Mouse (Mus musculus) stomach, embryonic 15.5 days (tissue): Measurements from ENCODE around the gene Gtf3c5. TPM values are rescaled to one million over a fixed set of nuclear protein-coding genes. Genes with fewer than 3 reads are reported as not detected.

Experiments used
- ATAC-seq: fragments of 200-750 bp; cut with Nextera tagmentation; 2 replicates; pipeline ENCODE4 v1.8.0; 2017; ENCODE audit warnings: low read depth, moderate number of reproducible peaks, moderate TSS enrichment; ENCODE audit not compliant: insufficient read depth, low FRiP score
- H3K27ac ChIP-seq: fragments of 300-500 bp; sonication (generic); 2 replicates; pipeline ENCODE4 v1.5.1; 2015; ENCODE audit warnings: mild to moderate bottlenecking, inconsistent platforms
- H3K27me3 ChIP-seq: fragments of 300-500 bp; sonication (generic); replicated peaks from 2 replicates; pipeline ENCODE4 v1.6.1; 2015; ENCODE audit warnings: inconsistent platforms
- H3K36me3 ChIP-seq: fragments of 300-500 bp; sonication (generic); 2 replicates; pipeline ENCODE4 v1.6.1; 2015; ENCODE audit warnings: inconsistent platforms
- H3K4me1 ChIP-seq: fragments of 300-500 bp; sonication (generic); 2 replicates; pipeline ENCODE4 v1.6.1; 2015; ENCODE audit warnings: inconsistent platforms
- H3K4me2 ChIP-seq: fragments of 300-500 bp; sonication (generic); 2 replicates; pipeline ENCODE4 v1.6.1; 2015; ENCODE audit warnings: mild to moderate bottlenecking, inconsistent platforms
- H3K4me3 ChIP-seq: fragments of 300-500 bp; sonication (generic); replicated peaks from 2 replicates; pipeline ENCODE4 v1.5.1; 2015; ENCODE audit warnings: inconsistent platforms
- H3K9ac ChIP-seq: fragments of 300-500 bp; sonication (generic); 2 replicates; pipeline ENCODE4 v1.6.1; 2015; ENCODE audit warnings: inconsistent platforms
- H3K9me3 ChIP-seq: fragments of 300-500 bp; sonication (generic); 2 replicates; pipeline ENCODE4 v1.6.1; 2016; ENCODE audit warnings: inconsistent platforms
- WGBS: fragments of 180-500 bp; shearing (Covaris S2); methylation state at CpG from one replicate; pipeline ENCODE4 v1.1.7; 2015; 5-methylcytosine and 5-hydroxymethylcytosine counted together
- polyA plus RNA-seq: library from polyadenylated mRNA; unstranded; fragments of >200 nt; fragmentation: Nextera tagmentation; extraction: Ambion mirVana; gene quantifications from 2 replicates; pipeline ENCODE4 v1.2.1, GENCODE M21; 2015

The Gtf3c5 gene
- polyA plus RNA-seq = 33.6 and 41.8 TPM in 2 replicates

DNA sequence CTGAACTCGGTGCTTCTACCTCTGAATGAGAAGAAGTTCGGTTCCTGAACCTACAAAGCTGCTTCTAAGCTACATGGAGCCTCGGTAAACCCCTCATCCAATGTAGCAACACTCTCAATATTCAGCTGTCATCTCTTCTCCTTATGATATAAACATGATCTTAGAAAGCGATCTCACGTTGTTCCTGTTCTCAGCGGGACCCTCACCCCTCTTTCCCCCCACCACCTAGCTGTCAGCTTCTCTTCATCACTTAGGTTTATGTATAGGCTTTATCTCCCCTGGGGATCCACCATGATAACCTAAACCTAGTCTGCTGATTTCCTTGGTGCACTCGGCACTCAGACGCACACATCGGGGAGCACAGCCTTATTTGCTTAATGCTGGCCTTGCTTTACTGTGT, at the start of gene Gtf3c5:
Gene Gtf3c5 (minus strand): TSS at position 101 of the 400 bp plus-strand sequence.
- Histone ChIP-seq H3K4me1 (peaks cover 10% of the 10 kb centered on the region; the same call in 1 of the 2 replicates), H3K36me3 (peaks cover 4% of the 10 kb centered on the region; the same call in 1 of the 2 replicates), H3K4me2 (peak within 1 kb of the TSS; percentile 72), H3K9ac (peak within 1 kb of the TSS; percentile 40), H3K27ac (peak within 1 kb of the TSS; percentile 91), H3K4me3 (peak within 1 kb of the TSS; percentile 78), H3K27me3 (no peaks in the 10 kb centered on the region), H3K9me3 (no peaks in the 10 kb centered on the region)
- ATAC-seq = no peak
- WGBS = 78% methylated on average over 9 of the region's 9 CpGs

DNA sequence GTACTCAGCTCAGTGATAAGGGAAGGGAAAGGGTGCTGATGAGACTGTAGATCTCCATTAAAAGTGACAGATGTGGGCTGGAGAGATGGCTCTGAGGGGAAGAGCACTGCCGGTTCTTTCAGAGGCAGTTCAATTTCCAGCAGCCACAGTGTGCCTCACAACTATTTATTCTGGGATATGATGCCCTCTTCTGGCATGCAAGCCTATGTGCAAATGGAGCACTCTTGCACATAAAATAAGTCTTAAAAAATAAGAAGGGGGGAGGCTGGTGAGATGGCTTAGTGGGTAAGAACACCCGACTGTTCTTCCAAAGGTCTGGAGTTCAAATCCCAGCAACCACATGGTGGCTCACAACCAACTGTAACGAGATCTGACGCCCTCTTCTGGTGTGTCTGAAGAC, 49.6 kb upstream of the Gtf3c5 start:
- Histone ChIP-seq H3K27me3 (no peaks in the 10 kb centered on the region), H3K27ac (no peak overlapping the region), H3K36me3 (no peaks in the 10 kb centered on the region), H3K9me3 (no peaks in the 10 kb centered on the region), H3K4me3 (no peak overlapping the region), H3K4me1 (peaks cover 3% of the 10 kb centered on the region; the same call in 1 of the 2 replicates), H3K9ac (no peak overlapping the region), H3K4me2 (no peak overlapping the region)
- 41% methylated on average over 4 of the region's 4 CpGs for WGBS
- no peak for ATAC-seq

DNA sequence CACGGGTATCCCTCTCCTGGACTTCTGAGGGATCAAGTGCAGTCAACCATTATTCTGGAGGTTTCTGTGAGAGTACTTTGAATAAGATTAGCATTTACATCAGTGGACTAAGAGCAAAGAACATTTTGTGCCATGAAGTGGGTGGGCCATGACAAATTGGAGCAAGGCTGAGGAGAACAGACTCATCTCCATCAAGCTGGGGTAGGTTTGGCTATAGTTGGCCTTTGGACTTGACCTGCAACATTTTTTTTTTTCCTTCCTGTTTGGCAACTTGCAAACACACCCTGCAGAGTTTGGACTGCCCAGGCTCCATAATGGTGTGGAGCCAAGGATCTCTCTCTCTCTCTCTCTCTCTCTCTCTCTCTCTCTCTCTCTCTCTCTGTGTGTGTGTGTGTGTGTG, 49.1 kb upstream of the Gtf3c5 start:
- H3K27ac ChIP-seq = no peak overlapping the region
- no peak for ATAC-seq
- WGBS = 71% methylated on average over 1 of the region's 1 CpGs

DNA sequence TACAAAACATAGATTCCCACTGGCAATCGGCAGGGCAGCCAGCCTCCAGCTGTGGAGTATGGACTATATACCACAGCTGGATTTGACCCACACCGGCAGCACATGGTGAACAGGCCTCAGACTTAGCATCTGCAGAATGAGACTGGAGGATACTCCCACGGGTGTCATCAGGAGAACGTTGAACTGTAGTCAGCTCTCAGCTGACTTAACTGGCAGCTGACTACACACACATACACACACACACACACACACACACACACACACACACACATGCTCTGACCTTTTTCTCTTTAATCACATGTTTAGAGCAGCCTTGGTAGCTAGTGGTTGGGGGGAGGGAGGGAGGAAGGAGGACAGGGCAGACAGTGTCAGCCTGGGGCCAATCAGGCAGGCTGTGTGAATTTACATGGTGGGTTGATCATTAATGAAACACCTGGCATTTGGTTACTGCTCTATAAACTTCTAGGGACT, 46.4 kb upstream of the Gtf3c5 start:
- Histone ChIP-seq H3K36me3 (no peaks in the 10 kb centered on the region), H3K27me3 (no peaks in the 10 kb centered on the region), H3K4me1 (peaks cover 3% of the 10 kb centered on the region; the same call in 1 of the 2 replicates), H3K4me3 (no peak overlapping the region), H3K9ac (no peak overlapping the region), H3K27ac (peak overlapping the region; percentile 9; the same call in 1 of the 2 replicates), H3K4me2 (no peak overlapping the region), H3K9me3 (no peaks in the 10 kb centered on the region)
- WGBS = 34% methylated on average over 4 of the region's 4 CpGs
- ATAC-seq = peak; percentile 92

More for the DNA sequence above, 49.1 kb upstream of the Gtf3c5 start:
- no peak overlapping the region for H3K4me3 ChIP-seq
- H3K4me1 ChIP-seq = peaks cover 3% of the 10 kb centered on the region; the same call in 1 of the 2 replicates
- H3K27me3 ChIP-seq = no peaks in the 10 kb centered on the region
- no peak overlapping the region for H3K9ac ChIP-seq
- H3K9me3 ChIP-seq = no peaks in the 10 kb centered on the region
- no peak overlapping the region for H3K4me2 ChIP-seq
- no peaks in the 10 kb centered on the region for H3K36me3 ChIP-seq

DNA sequence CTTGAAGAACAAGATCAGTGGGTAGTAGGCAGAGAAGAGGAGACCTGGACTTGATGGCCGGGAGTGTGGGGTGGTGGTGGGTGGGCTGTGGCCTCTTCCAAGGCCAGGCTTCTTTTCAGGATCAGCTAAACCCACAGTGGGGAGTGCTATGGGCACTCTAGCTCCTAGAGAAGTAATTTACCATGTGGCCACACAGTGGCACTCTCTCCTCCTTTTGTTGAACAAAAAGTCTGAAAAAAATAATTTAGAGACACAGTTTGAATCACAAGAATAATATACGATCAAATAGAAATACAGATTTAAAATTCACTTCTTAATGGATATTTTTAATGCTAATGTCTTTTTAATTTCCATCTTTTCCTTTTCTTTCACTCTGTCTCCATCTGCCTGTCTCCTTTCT, 44.5 kb upstream of the Gtf3c5 start:
- Histone ChIP-seq H3K4me1 (peaks cover 3% of the 10 kb centered on the region; the same call in 1 of the 2 replicates), H3K4me2 (no peak overlapping the region), H3K36me3 (no peaks in the 10 kb centered on the region), H3K27ac (no peak overlapping the region), H3K4me3 (no peak overlapping the region), H3K27me3 (no peaks in the 10 kb centered on the region), H3K9ac (no peak overlapping the region), H3K9me3 (no peaks in the 10 kb centered on the region)
- 55% methylated on average over 2 of the region's 2 CpGs for WGBS
- no peak for ATAC-seq

DNA sequence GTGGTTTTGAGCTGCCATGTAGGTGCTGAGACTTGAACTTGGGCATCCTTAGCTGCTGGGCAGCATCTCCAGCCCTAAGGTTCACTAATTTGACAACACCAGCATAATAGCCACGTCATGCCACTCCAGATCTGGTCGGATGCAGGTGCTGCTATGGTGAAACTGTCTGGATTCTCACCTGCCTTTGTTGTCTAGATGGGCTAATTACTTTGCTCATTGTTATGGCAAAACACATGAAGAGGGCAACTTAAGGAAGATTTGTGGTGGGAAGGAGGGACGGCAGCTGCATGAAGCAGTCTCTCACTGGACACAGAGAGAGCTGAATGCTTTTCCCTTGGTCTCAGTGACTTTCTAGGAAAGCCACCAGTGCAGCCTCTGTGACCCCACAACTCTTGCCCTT, 42.5 kb upstream of the Gtf3c5 start:
- Histone ChIP-seq H3K9ac (no peak overlapping the region), H3K4me3 (no peak overlapping the region), H3K27ac (no peak overlapping the region), H3K4me1 (peaks cover 7% of the 10 kb centered on the region; the same call in 1 of the 2 replicates), H3K4me2 (no peak overlapping the region), H3K27me3 (peaks cover 3% of the 10 kb centered on the region; the same call in 1 of the 2 replicates), H3K9me3 (no peaks in the 10 kb centered on the region), H3K36me3 (no peaks in the 10 kb centered on the region)
- ATAC-seq = no peak
- 80% methylated on average over 3 of the region's 3 CpGs for WGBS

DNA sequence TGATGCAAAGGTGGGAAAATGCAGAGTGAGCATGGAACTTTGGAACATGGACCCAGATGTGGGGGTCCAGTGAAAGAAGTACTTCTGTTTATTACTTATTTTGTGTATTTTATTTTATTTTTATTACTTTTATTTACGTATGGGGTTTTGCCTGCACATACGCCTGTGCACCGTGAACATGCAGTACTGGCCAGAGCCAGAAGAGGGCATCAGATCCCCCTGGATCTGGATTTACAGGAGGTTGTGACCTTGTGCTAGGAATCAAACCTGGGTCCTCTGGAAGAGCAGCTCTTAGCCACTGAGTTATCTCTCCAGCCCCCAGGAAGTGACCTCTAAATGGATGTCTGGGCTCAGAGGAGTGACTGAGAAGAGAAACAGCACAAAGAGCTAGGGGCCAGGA, 41.3 kb upstream of the Gtf3c5 start:
- Histone ChIP-seq H3K9me3 (no peaks in the 10 kb centered on the region), H3K4me3 (no peak overlapping the region), H3K27me3 (peaks cover 8% of the 10 kb centered on the region; the same call in 1 of the 2 replicates), H3K4me2 (no peak overlapping the region), H3K9ac (no peak overlapping the region), H3K36me3 (no peaks in the 10 kb centered on the region), H3K4me1 (0 out of 2 replicates have a peak, but pooled peaks cover 4% of the 10 kb centered on the region), H3K27ac (no peak overlapping the region)
- ATAC-seq = no peak
- WGBS = 88% methylated on average over 3 of the region's 3 CpGs

DNA sequence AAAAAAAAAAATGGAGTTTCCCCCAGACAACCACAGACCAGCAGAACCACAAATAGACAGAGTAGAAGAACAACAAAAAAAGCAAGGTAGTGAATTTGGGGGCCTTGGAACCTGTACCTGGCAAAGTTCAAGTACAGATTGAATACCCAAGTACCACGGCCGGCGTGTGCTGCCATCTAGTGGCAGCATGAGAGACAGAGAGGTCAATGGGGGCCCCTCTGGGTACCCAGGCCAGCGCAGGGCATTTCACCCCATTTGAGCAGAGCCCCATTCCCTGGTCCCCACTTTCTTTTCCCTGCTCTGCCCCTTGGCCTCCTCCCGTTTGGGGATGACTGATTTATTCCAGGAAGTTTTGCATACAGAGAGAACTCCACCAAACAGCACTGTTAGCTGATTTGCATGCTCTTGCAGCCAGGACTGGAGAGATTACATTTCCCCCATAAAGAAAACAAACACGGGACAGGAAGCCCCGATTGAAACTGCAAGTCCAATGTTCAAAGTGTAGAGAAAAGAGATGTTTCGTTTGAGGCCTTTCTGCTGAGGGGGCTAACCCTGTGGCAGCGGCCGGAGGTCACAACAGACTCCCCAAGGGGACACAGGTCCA, 39.1 kb upstream of the Gtf3c5 start:
- WGBS = 24% methylated on average over 10 of the region's 10 CpGs
- no peak overlapping the region for H3K4me2 ChIP-seq

DNA sequence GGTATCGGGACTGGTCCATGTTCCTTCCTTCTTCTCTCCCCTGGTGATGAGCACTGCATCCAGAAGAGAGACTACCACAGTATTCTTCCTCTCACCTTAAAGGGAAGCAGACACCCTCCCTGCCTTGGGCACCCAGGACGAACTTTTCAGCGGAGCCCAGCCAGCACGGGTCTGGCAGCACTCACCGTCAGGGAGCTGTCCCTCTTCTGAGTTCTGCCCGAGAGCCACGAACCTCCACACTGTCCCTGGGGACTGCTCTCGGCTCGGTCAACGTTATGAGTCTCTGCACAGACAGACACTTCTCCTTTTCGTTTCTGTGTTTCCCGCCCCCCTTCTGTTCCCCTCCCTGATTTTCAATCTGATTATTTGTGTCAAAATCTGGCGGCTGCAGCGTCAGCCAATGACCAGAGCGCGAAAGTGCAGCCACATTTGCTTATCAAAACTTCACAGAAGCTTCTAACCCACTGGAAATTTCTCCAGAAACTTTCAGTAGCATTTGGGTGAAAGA, 38.2 kb upstream of the Gtf3c5 start, which contains the start of gene Gfi1b:
Gene Gfi1b (minus strand): TSS at position 319 of the 508 bp plus-strand sequence.
- H3K4me2 ChIP-seq = 0 out of 2 replicates have a peak within 1 kb of the TSS, but pooled peaks have one; percentile 5
- H3K4me3 ChIP-seq = peak within 1 kb of the TSS; percentile 17; the same call in 1 of the 2 replicates

More for the DNA sequence above, 39.1 kb upstream of the Gtf3c5 start:
- H3K27me3 ChIP-seq = peaks cover 8% of the 10 kb centered on the region; the same call in 1 of the 2 replicates
- H3K9me3 ChIP-seq = no peaks in the 10 kb centered on the region
- no peak overlapping the region for H3K27ac ChIP-seq
- H3K9ac ChIP-seq = no peak overlapping the region
- no peak overlapping the region for H3K4me3 ChIP-seq
- 0 out of 2 replicates have a peak, but pooled peaks cover 4% of the 10 kb centered on the region for H3K4me1 ChIP-seq
- ATAC-seq = no peak
- no peaks in the 10 kb centered on the region for H3K36me3 ChIP-seq

DNA sequence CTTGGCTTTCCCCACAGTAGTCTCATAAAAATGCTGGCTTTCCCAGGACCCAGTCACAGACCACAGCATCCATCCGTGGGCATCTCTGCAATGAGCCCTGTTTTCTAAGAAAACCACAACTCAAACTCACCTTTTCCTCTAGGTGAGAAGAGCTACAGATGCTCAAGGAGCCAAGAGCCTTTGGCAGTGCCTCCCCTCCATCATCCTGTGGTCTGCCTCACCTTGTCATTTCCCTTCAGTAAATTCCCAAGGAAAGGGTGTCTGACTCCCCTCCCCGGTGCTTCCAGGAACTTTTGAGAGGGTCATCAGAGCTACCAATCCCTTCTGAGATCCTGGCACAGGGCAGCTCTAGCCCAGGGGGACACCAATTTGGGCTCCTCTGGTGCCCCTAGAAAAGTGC, 37.6 kb upstream of the Gtf3c5 start:
- no peak for ATAC-seq
- Histone ChIP-seq H3K9ac (no peak overlapping the region), H3K36me3 (no peaks in the 10 kb centered on the region), H3K4me3 (0 out of 2 replicates have a peak overlapping the region, but pooled peaks have one; percentile 12), H3K4me1 (0 out of 2 replicates have a peak, but pooled peaks cover 4% of the 10 kb centered on the region), H3K4me2 (no peak overlapping the region), H3K9me3 (no peaks in the 10 kb centered on the region), H3K27me3 (peaks cover 8% of the 10 kb centered on the region; the same call in 1 of the 2 replicates), H3K27ac (no peak overlapping the region)
- 28% methylated on average over 2 of the region's 2 CpGs for WGBS

More for the DNA sequence above, 38.2 kb upstream of the Gtf3c5 start, which contains the start of gene Gfi1b:
- peaks cover 8% of the 10 kb centered on the region; the same call in 1 of the 2 replicates for H3K27me3 ChIP-seq
- H3K27ac ChIP-seq = no peak within 1 kb of the TSS
- H3K9ac ChIP-seq = no peak within 1 kb of the TSS
- 8% methylated on average over 16 of the region's 16 CpGs for WGBS
- no peaks in the 10 kb centered on the region for H3K9me3 ChIP-seq
- no peaks in the 10 kb centered on the region for H3K36me3 ChIP-seq
- no peak for ATAC-seq
- H3K4me1 ChIP-seq = 0 out of 2 replicates have a peak, but pooled peaks cover 4% of the 10 kb centered on the region

DNA sequence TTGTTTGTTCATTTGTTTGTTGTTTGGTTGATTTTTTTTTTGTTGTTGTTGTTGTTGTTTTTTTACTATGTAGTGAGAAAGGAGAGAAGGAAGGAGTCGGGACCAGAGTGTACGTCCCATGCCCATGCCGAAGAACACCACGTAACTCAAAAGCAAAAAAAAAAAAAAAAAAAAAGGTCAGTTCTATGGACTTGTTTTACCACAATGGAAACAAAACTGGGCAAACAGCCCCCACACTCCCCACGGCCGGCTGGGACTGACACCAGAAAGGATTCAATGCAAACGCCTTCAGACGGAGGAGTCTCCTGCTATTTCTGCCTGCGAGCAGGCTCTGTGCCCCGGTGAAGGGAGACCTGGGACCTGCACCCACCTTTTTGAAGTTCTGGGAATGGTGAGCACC, 37.0 kb upstream of the Gtf3c5 start:
- ATAC-seq = no peak
- Histone ChIP-seq H3K9ac (no peak overlapping the region), H3K4me3 (peak overlapping the region; percentile 6; the same call in 1 of the 2 replicates), H3K4me1 (0 out of 2 replicates have a peak, but pooled peaks cover 4% of the 10 kb centered on the region), H3K36me3 (no peaks in the 10 kb centered on the region), H3K27ac (no peak overlapping the region), H3K27me3 (peaks cover 8% of the 10 kb centered on the region; the same call in 1 of the 2 replicates), H3K4me2 (no peak overlapping the region), H3K9me3 (no peaks in the 10 kb centered on the region)
- WGBS = 57% methylated on average over 10 of the region's 10 CpGs

DNA sequence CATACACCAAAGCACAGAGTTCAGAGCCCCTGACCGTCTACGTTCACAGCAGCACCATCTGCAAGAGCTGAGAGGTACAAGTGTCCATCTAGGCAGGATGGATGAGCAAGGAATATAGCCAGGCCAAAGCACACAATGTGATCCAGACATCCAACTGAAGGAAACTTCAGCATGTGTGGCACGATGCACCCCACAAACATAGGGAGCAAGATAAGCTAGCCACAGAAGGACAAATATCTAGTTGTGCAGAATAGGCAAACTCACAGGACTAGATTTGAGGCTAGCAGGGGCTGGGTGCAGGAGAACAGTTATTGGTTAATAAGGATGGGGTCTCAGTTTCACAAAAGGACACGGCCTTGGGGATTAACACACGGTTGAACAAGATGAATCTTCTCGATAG, 35.8 kb upstream of the Gtf3c5 start:
- H3K4me2 ChIP-seq = no peak overlapping the region
- ATAC-seq = no peak

More for the DNA sequence above, 35.8 kb upstream of the Gtf3c5 start:
- no peak overlapping the region for H3K4me3 ChIP-seq
- H3K4me1 ChIP-seq = 0 out of 2 replicates have a peak, but pooled peaks cover 4% of the 10 kb centered on the region
- no peak overlapping the region for H3K9ac ChIP-seq
- no peaks in the 10 kb centered on the region for H3K9me3 ChIP-seq
- no peak overlapping the region for H3K27ac ChIP-seq
- H3K27me3 ChIP-seq = peaks cover 8% of the 10 kb centered on the region; the same call in 1 of the 2 replicates
- no peaks in the 10 kb centered on the region for H3K36me3 ChIP-seq
- WGBS = 74% methylated on average over 6 of the region's 6 CpGs
